Mouse (Mus musculus): ENCODE data around the gene Ccpg1.

Ccpg1 gene

DNA sequence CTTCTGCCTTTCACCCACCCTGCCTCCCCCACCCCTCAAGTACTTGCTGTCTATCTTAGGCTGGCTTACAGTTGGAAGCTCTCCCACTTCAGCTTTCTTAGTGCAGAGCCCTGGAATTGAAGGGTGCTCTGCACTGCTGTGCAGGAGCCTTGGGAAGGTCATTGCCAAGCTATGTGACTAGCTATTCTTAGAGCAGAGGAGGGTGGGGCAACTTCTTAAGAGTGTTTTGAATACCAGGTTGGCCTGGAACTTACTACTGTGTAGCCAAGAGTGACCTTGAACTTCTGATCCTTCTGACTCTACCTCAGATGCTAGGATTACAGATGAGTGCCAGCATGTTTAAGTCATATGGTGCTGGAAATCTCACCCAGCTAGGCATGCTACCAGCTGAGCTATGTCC, 10.9 kb downstream of the Ccpg1 start:
- DNase-seq (ENCODE audit: low spot score in 2 of 2), result no peak

DNA sequence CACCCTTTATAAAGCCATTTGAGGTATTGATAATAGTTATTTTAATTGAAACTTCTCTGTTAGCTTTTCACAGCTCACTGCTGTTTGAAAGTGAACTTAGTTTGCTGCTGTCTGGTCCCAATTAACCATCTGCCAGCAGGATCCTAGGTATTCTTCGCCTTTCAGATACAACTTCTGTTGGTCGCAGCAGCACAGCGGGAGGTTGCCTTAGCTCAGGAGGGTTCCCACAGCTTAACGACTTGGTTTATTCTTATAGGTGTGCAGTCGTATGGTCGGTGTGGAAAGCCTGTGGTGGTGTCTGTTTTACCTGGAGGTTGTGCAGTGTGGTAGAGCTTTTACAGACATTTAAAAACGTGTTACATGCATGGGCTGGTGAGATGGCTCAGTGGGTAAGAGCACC, 11.6 kb downstream of the Ccpg1 start:
- no peak for DNase-seq (ENCODE audit: low spot score in 2 of 2)

DNA sequence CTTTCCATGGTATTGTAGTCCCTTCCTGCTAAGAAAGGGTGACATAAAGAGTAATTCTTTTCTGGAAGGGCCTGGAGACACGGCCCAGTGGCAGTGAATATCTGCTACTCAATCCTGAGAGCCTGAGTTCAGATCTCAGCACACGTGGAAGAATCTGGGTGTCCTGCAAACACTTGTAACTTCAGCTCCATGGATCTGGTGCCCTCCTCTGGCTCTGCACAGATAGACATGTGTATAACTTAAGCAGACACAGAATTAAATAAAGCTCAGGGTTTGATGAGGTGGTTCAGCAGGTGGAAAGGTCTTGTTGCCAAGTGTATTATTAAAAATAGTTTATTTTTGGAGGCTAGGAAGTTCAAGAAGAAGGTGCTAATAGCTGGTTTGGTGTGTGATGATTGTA, 15.3 kb downstream of the Ccpg1 start:
- DNase-seq (ENCODE audit: low spot score in 2 of 2), result no peak

DNA sequence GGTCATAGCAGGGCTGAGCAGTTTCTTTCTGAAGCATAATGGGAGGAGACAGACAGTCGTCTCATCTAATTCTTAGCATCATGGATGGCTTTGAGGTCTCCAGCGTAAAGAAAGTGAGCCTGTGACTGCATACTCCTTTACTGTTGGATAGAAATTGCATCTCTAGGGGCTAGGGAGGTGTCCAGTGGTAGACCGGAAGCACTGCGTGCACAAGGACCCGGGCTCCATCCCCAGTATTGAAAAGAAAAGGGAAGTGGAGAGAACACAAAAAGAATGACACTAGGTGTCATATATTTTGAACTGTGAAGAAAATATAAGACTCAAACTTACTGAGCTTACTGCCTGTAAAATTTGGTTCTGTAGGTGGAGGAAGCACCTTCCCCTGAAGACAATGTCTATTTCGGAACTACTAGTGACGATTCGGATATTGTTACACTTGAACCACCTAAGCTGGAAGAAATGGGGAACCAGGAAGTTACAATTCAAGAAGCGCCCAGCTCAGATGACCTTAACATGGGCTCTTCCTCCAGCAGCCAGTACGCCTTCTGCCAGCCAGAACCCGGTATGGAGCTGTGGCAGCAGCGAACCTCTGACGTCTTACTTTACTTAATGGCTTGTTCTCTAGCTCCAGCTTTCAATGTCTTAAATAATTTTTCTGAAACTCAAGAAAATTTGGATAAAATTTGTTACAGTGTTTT, 16.2 kb downstream of the Ccpg1 start:
- no peak for DNase-seq (ENCODE audit: low spot score in 2 of 2)

DNA sequence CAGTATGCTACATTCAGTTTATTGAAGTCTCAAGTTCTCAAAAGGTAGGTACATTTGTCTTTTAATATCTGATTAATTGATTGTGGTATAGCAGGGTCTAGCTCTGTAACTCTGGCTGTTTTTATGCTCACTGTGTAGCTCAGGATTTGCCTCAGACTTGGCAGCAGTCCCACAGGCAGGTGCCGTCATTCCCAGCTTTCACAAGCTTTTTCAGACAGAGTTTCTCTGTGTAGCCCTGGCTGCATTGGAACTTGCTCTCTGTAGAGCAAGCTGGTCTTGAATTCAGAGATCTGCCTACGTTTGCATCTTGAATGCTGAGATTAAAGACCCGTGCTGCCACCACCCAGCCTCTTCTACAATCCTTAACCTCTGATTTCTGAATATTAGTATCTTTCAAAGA, 16.9 kb downstream of the Ccpg1 start:
- no peak for DNase-seq (ENCODE audit: low spot score in 2 of 2)

DNA sequence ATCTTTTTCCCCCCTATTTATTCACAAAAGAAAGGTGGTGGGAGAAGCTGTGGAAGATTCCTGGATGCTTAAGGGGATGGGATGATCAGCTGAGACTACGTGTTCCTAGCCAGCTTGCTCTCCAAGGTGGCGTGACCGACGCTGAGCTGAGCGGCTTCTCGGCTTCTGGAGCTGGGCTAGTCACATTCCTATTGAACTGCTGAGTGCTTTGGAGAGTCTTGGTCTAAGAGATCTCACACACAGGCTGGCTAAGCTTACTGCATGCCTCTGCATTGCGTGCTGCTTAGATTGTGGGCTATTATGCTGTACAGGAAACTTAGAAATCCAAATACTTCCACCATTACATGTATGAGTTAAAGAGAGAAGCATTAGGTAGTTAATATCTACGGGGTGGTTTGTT, 18.8 kb downstream of the Ccpg1 start:
- no peak for DNase-seq (ENCODE audit: low spot score in 2 of 2)

DNA sequence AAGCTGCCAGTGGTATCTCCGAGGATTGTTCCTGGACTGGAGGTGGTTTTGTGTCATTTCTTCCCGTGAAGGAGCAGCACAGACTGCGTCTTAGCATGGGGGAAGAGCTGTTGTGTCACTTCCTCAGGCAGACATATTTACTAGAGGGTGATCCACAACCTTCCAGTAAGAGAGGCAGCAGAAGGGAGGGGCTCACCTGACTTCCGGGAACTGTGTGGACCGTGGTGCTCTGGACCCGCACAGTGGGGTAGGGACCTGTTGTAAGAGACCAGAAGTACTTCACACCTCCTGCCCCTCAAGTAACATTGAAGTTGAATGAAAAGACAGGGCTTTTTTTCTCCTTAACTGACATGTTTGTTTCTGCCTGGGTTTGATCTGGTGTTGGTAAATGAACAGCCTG, 19.9 kb downstream of the Ccpg1 start:
- no peak for DNase-seq (ENCODE audit: low spot score in 2 of 2)

DNA sequence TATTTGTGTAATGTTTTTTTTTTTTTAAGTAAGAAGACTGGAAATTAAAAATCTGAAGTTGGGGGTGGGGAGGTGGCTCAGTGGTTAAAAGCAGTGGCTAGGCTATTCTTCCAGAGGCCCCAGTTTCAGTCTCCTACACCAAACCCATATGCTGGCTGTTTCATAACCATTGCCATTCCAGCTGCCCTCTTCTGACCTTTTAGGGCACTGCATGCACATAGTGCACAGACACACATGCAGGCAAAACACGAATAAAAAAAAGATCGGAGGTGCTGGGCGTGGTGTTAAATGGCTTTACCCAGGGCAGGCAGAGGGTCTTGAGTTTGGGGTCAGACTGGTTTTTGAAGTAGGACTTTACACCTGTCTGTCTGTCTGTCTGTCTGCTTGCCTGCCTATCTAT, 20.9 kb downstream of the Ccpg1 start:
- no peak for DNase-seq (ENCODE audit: low spot score in 2 of 2)

DNA sequence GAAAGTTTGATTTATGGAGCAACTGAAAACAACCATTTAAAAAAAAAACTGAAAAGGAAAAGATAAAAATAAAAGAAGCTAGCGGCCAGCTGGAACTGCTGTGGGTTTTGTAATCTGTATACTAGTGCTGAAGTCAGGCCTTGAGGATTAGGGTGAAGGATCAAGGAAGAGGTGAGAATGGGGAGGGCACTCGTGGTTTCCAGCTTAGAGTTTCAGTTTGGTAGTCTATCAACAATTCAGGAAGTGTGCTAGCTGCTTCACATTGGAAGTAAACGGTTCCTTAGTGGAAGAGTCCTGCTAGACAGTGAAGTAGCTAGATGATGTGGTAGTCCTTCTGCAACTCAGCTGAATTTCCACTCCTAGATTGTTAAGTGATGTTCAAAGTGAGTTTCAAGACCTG, 23.2 kb downstream of the Ccpg1 start:
- DNase-seq (ENCODE audit: low spot score in 2 of 2), result no peak

DNA sequence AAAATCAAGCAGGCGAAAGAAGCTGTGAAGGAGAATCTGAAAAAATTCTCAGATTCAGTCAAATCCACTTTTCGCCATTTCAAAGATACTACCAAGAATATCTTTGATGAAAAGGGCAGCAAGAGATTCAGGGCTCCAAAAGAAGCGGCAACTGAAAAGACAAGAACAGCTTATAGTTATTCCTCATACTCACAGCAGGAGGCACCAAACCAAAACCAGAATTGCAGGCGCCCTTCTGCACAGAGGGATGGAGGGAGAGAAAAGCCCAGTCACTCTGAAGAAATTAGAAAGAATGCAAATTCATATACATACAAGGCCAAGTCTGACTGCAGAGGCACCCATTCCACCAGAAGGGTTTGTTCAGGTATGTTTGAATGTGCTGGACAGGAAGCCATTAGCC, 27.4 kb downstream of the Ccpg1 start:
- no peak for DNase-seq (ENCODE audit: low spot score in 2 of 2)

DNA sequence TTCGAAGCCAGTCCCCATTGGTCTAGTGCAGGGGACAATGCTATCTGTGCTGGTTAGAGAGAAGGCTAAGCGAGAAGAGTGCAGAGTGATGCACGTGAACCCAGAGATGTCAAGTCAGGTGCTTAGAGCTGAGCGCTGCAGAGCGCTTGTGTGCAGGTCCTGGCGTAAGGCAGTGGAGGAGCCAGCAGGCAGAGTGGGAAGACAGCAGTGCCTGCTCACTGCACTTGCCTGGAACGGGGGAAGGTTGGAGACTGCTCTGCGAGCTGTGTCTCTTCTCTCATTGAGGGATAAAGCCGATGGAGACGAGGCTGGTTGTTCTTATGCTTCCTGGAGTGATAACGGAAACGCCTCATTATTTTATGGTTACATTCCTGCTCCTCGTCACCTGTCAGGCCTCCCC, 29.5 kb downstream of the Ccpg1 start:
- DNase-seq (ENCODE audit: low spot score in 2 of 2), result no peak

DNA sequence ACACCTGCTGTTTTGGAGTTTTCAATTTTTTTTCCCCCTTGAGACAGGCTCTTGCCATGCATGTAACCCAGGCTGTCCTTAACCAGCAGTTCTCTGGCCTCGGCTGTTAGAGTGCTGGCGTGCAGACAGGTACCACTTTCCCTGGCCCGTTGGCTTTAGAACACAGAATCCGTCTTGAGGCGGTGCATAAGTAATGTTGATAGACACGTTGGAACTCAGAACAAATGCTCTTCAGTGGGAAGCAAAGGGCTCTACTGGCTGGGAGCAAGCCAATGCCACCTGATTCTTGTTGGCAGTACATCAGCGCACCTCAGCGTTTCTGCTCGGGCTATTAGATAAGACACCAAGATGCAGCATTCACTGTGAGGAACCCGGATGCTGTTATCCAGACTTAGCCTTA, 34.6 kb downstream of the Ccpg1 start:
- DNase-seq (ENCODE audit: low spot score in 2 of 2), result no peak

DNA sequence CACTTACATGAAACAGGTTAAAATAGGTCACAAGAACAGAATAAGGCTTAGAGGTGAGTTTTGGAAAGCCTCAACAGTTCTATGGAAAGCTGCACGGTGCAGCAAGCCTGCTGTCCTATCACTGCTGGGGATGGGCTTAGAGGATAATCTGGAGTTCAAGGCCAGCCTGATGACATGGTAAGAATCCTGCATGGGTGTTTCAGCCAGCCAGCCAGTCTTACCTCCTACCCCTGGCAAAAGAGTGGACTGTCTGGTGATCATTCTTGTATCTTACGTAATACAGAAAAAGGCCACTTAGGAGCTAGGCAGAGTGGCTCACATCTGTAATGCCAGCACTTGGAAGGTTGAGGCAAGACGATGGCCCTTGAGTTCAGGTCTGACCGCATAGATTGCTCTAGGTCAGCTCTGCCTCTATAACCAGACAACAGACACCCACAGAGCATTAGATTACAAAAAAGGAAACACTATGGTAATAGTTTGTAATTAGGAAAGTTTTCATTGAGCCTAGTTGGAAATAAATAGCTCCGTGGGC, 35.4 kb downstream of the Ccpg1 start:
- DNase-seq (ENCODE audit: low spot score in 2 of 2), result no peak

DNA sequence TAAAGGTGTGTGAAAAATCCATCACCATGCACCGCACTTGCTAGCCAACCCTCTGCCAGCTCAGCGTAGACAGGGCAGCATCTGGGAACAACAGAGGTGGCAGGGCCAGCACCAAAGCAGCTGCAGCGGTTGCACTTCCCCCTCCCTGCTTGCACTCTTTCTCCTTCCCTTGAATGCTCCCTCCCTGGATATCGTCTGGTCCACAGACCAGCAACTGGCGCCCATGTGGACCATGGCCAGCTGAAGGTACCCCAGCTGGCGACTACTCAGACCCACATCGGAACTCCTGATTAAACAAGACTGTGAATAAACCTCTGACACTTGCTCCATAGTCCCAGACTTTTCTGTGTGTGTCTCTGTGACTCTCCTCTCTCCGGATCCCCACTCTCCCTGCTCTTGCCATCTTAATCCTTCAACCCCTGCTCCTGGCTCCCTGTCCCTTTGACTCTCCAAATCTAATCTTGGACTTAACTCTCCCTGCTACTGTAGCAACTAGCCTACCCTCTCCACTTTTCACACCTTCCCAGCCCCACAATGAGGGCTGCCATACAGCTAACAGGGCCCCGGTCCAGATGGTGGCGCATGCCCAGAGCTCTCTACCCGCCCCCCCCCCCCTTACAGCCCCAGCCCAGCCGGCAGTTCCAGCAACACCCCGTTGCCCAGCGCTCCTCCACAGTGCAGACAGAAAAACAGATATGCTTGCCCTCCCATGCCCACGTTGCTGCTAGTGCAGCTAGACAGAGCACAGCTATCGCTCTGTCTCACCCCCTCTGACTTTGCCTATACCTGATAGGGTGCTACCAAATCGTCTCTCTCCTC, 40.8 kb downstream of the Ccpg1 start:
- no peak for DNase-seq (ENCODE audit: low spot score in 2 of 2)

DNA sequence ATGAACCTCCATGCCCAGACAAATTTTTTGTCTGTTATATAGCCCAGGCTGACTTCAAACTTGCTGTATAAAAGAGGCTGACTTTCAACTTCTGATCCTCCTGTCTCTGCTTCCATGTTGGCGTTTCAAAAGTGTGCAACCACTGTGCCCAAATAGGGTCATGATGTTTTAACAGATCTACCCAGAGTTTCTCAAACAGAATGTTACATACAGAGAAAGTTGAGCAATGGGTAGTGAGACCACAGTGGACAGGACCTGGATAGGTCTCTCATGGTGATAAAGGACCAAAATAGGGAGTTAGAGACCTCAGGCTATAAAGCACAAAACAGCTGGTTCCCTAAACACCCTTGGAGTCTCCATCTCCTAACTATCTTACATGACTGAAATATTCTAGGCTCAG, 45.2 kb downstream of the Ccpg1 start:
- DNase-seq (ENCODE audit: low spot score in 2 of 2), result no peak

DNA sequence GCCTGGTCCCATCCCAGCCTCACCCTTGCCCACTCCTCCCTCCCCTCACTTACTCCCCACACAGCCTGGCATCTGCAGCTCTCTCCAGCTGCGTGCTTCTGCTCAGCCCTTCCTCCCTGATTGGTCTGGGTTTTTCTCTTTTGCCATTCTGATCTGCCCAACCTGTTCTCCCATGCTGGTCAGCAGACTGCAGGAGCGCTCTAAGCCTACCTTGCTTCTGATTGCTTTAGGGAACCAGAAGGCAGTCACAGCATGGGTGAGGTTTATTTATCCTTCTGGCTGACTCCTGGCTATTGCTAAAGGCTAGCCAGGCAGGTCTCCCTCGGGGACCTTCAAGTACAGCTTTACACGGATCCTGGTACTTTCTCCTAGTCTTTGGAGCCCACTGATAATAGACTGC, 46.2 kb downstream of the Ccpg1 start:
- no peak for DNase-seq (ENCODE audit: low spot score in 2 of 2)

DNA sequence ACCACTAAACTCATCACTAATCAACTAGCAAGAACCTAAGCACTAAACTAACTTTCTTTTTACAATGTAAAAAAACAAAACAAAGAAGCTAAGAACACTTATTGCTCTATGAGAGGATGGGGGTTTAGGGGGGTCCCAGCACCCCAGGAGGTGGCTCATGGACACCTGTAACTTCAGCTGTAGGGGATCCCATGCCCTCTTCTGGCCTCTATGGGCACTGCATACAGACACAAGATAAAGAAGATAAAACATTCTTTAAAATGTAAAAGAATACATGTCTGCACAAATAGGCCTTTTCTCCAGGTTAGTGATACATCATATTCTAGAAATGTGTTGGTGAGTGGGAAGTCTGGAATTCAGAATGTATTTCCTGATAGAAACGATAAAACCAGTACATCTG, 48.2 kb downstream of the Ccpg1 start:
- DNase-seq (ENCODE audit: low spot score in 2 of 2), result no peak

DNA sequence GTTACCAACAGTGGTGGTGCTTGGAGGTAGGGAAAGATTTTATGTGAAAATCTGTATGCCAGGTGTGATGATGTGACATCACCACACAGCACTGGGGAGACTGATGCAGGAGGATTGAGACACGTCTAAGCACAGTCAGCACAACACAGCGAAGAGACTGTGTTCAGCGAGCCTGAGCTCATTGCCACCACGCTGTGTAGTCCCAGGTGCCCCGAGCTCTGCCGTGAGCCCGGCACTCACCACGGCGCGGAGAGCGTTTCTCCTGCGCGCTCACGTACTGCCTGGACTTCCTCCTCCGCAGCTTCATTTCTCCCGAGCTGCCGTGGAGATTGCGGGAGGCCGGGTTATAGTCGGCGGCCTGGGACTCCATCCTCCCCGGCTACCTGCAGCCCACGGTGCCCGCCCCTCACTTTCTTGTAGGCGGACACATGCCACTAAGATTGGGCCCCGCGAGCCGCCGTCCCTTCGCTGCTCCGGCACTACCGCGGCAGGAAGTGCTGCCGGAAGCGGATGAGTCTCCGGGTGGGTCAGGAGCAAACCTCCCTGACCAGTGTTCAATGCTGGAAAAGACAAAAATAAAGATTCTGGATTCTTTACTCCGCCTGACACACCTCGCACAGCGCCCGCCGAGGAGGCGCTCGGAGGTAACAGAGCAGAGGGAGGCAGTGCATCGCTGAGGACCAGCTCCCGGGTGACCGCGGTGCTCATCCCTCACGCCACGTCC, 54.2 kb downstream of the Ccpg1 start:
- peak; percentile 88 to 95 for DNase-seq (ENCODE audit: low spot score in 2 of 2)

DNA sequence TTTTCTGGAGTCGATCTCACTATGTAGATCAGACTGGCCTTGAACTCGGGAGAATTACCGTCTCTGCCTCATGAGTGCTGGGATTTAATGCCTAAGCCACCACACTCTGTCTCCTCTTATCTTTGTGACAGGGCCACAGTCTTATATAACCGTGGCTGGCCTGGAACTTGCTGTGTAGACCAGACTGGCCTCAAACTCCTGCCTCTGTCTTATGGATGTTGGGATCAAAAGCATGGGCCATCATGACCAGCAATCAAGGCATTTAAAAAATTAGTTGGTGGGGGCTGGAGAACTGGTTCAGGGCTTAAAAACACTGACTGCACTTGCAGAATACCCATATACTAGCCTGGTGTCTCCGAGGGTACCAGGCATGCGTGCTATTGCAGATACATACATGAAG, 54.9 kb downstream of the Ccpg1 start, which contains the start of gene Pigb:
Gene Pigb, minus strand, starts transcription at position 299 of the 400 bp plus-strand sequence.
- DNase-seq (ENCODE audit: low spot score in 2 of 2), result no peak

DNA sequence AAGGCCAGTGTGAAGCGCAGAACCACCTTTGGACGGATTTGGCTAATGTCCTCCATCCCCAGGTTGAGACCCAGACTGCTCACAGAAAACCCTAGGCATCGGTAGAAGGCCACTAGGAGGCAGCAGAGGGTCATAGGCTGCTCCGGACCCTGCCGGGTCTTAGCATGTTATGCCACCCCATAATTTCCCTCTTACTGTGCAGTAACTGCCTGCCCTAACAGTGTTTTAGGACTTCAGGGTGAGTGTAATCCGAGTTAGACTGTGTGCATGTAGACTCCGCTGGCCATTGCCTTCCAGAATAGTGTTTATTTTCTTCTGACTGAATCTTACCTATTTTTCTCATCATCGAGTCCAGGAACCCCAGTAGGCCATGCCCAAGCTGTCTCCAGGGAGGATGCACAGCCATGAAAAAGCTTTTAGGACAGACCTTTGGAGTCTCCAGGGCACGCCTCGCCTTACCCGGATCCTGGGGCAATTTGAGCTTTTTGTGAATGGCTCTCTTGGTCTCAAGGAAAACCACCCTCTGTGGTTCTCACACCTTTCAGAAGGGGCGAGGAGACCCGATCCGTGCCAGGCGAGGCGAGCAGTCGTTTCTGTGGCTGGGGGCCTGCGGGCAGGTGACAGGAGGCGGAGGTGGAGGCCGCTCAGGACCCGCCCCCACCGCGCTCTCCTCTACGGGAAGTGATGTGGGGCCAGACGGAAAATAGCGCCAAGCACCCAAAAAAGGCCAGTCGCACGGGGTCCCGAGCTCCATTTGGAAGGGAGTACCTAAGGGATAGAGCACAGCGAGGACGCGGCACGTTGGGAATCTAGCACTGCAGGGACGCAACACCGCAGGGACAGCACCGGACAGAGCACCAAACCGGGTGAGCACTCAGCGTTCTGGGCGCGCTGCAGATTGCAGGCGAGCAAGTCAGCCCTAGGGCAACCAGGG, 59.2 kb downstream of the Ccpg1 start, which contains the start of gene Rab27a:
Gene Rab27a, plus strand, starts transcription at position 709 of the 934 bp plus-strand sequence.
- peak; percentile 86 to 94 for DNase-seq (ENCODE audit: low spot score in 2 of 2)

DNA sequence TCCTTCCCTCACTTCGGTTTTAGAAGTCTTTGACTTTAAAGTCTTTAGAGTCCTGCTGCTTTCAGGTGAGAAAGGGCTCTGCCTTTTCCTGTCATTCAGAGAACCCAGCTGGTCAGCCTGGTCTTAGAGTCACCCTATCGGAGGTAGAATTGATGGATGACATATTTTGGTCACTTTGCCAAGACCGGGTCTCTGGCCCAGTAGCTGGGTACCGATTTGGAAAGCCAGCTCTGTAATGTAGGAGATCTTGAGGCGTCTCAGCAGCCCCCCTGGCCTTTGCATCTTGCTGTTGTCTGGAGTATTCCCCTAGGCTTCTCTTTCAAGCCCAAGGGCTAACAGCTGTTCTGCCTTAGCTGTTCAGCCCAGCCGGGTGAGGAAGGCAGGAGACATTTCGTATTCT, 60.0 kb downstream of the Ccpg1 start:
- no peak for DNase-seq (ENCODE audit: low spot score in 2 of 2)

All from spleen, postnatal 4 days (tissue).